Mouse (Mus musculus): ENCODE measurements around the gene Rdh13. TPM values are rescaled to one million over a fixed set of nuclear protein-coding genes. Genes with fewer than 3 reads are reported as not detected.
"Not testable (repeated sequence)": the region's sequence is repeated elsewhere in the genome, so short reads cannot be mapped to it uniquely, and the experiment has no call there.

Rdh13 gene
- polyA plus RNA-seq, 1 experiment from 2014 or later = 43.6 TPM

- WGBS = 96% methylated on average over 10 of the region's 10 CpGs
These were observed 4.9 kb downstream of the Rdh13 start for GRCm38 (mm10) chr7:4440549-4440948.

DNA sequence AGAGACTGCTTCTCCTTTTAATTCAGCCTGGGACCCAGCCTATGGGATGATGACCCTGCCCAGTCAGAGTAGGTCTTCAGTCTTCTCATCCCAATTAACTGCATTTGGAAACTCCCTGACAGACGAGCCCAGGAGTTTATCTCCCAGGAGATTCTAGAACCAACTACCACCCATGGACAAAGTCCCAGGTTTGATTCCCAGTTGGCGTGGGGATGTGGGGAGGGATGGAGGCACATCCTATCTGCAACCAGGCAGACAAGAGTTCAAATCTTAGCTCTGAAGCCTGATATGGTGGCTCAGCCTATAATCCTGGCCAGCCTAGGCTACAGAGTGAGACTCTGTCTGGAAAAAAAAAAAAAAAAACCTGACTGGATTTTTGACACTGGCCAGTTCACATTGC is 7.7 kb downstream of the Rdh13 start:
- WGBS = 90% methylated on average over 2 of the region's 2 CpGs
- Histone ChIP-seq H3K4me2 (ENCODE audit: low read length) (no peak overlapping the region), H3K27me3 (replicated peaks; ENCODE audit: control insufficient read depth, insufficient read depth, low read length) (no peaks in the 10 kb centered on the region), H3K4me1 (replicated peaks; ENCODE audit: control insufficient read depth, insufficient read depth, low read length) (no peaks in the 10 kb centered on the region), H3K27ac (ENCODE audit: low read length) (no peak overlapping the region), H3K4me3 (replicated peaks; ENCODE audit: low read length) (no peak overlapping the region), H3K36me3 (ENCODE audit: control insufficient read depth, insufficient read depth) (peaks cover 32% of the 10 kb centered on the region), H3K9me3 (ENCODE audit: control insufficient read depth, low read length) (no peaks in the 10 kb centered on the region), H3K9ac (replicated peaks; ENCODE audit: low read depth, low read length) (no peak overlapping the region)
- no peak for ATAC-seq

More at GRCm38 (mm10) chr7:4440549-4440948, 4.9 kb downstream of the Rdh13 start:
- ATAC-seq = no peak
- Histone ChIP-seq H3K4me1 (replicated peaks; ENCODE audit: control insufficient read depth, insufficient read depth, low read length) (peaks cover 8% of the 10 kb centered on the region), H3K9me3 (ENCODE audit: control insufficient read depth, low read length) (no peaks in the 10 kb centered on the region), H3K27ac (ENCODE audit: low read length) (no peak overlapping the region), H3K36me3 (ENCODE audit: control insufficient read depth, insufficient read depth) (peaks cover 22% of the 10 kb centered on the region), H3K4me3 (replicated peaks; ENCODE audit: low read length) (no peak overlapping the region), H3K4me2 (ENCODE audit: low read length) (no peak overlapping the region), H3K9ac (replicated peaks; ENCODE audit: low read depth, low read length) (no peak overlapping the region), H3K27me3 (replicated peaks; ENCODE audit: control insufficient read depth, insufficient read depth, low read length) (no peaks in the 10 kb centered on the region)

GRCm38 (mm10) chr7:4432026-4432425 is 13.4 kb downstream of the Rdh13 start:
- Histone ChIP-seq H3K4me2 (ENCODE audit: low read length) (no peak overlapping the region), H3K9me3 (ENCODE audit: control insufficient read depth, low read length) (no peaks in the 10 kb centered on the region), H3K4me1 (replicated peaks; ENCODE audit: control insufficient read depth, insufficient read depth, low read length) (no peaks in the 10 kb centered on the region), H3K27ac (ENCODE audit: low read length) (no peak overlapping the region), H3K9ac (replicated peaks; ENCODE audit: low read depth, low read length) (no peak overlapping the region), H3K4me3 (replicated peaks; ENCODE audit: low read length) (no peak overlapping the region), H3K27me3 (replicated peaks; ENCODE audit: control insufficient read depth, insufficient read depth, low read length) (no peaks in the 10 kb centered on the region), H3K36me3 (ENCODE audit: control insufficient read depth, insufficient read depth) (peaks cover 30% of the 10 kb centered on the region)
- no peak for ATAC-seq
- WGBS = 93% methylated on average over 8 of the region's 8 CpGs

DNA sequence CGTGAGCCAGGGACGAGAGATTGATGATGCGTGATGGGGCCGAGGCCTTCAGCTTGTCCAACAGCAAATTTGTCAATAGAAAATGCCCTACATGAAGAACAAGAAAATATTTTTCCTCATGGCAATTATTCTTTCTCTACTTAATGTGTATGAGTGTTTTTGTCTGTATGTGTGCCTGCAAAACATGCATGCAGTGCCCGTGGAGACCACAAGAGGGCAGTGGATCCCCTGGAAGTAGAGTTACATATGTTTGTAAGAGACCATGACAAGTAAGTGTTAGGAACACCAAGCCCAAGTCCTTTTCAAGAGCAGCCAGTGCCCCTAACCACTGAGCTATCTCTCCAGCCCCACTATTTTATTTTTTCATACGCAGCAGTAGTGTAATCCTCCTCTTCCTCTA is 13.9 kb downstream of the Rdh13 start:
- Histone ChIP-seq H3K4me2 (ENCODE audit: low read length) (no peak overlapping the region), H3K4me1 (replicated peaks; ENCODE audit: control insufficient read depth, insufficient read depth, low read length) (no peaks in the 10 kb centered on the region), H3K36me3 (ENCODE audit: control insufficient read depth, insufficient read depth) (peaks cover 25% of the 10 kb centered on the region), H3K27ac (ENCODE audit: low read length) (no peak overlapping the region), H3K27me3 (replicated peaks; ENCODE audit: control insufficient read depth, insufficient read depth, low read length) (no peaks in the 10 kb centered on the region), H3K9me3 (ENCODE audit: control insufficient read depth, low read length) (no peaks in the 10 kb centered on the region), H3K4me3 (replicated peaks; ENCODE audit: low read length) (no peak overlapping the region), H3K9ac (replicated peaks; ENCODE audit: low read depth, low read length) (no peak overlapping the region)
- ATAC-seq = no peak
- WGBS = 81% methylated on average over 6 of the region's 6 CpGs

DNA sequence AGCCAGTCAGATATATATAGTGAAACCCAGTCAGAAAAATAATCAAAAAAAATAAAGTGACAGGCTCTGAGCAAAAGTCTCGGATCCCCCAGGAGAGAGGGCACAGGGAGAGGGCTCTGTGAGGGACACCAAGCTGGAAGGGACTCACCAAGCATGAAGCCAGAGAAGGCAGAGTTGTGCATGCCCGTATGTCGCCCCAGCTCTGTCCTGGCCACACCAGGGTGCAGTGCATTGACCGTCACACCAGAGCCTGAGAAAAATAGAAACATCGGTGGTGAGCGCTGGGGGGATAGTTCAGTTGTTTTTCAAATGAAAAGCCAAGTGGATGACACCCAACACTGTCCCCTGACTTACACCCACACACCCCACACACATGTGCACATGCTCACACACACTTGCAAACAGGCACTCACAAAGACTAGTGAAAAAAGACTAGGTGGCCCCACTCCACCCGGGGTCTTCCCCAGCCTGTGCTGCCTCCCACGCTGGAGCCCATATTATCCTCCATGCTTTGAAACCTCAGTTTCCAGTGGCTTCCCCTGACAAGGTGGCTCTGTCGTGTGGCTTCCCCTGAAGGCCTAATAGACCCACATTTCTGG is 15.1 kb downstream of the Rdh13 start:
- Histone ChIP-seq H3K9me3 (ENCODE audit: control insufficient read depth, low read length) (no peaks in the 10 kb centered on the region), H3K4me3 (replicated peaks; ENCODE audit: low read length) (no peak overlapping the region), H3K4me2 (ENCODE audit: low read length) (no peak overlapping the region), H3K27ac (ENCODE audit: low read length) (no peak overlapping the region), H3K36me3 (ENCODE audit: control insufficient read depth, insufficient read depth) (peaks cover 35% of the 10 kb centered on the region), H3K27me3 (replicated peaks; ENCODE audit: control insufficient read depth, insufficient read depth, low read length) (no peaks in the 10 kb centered on the region), H3K9ac (replicated peaks; ENCODE audit: low read depth, low read length) (no peak overlapping the region), H3K4me1 (replicated peaks; ENCODE audit: control insufficient read depth, insufficient read depth, low read length) (no peaks in the 10 kb centered on the region)
- 95% methylated on average over 9 of the region's 9 CpGs for WGBS
- no peak for ATAC-seq

DNA sequence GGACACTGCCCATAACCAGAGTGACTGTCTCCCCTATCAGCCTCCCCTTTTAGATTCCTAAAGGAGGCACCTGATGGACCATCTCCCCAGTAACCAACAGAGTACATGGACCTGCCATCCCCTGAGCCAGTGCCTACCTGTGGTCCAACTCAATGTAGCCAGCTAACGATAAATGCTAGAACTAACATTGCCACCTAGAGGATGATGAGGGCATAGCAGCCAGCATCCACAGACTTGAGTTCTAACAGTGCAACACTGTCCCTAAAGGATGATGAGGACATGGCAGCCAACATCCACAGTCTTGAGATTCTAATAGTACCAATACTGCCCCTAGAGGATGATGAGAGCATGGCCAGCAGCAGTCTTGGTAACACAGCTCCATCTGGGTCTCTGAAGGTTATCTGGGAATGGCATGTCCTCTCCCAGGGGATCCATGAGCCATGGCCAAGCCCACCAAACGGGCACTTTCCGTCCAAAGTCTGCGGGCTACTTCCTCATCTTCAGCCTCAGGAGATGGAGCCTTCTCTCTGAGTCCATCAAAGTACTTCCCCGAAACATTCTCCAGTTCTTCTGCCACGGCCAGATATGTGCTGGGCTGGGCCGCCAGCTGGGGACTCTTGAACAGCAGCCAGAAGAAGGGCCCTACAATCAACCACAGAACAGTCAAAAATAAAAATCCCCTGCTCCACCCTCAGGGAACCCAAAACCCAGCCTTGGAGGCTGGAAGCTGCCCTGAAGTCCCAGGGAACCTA is 18.1 kb downstream of the Rdh13 start:
- WGBS = 77% methylated on average over 7 of the region's 7 CpGs

GRCm38 (mm10) chr7:4420230-4420629 is 25.2 kb downstream of the Rdh13 start:
- 71% methylated on average over 4 of the region's 4 CpGs for WGBS
- H3K9ac ChIP-seq (replicated peaks; ENCODE audit: low read depth, low read length) = no peak overlapping the region
- H3K36me3 ChIP-seq (ENCODE audit: control insufficient read depth, insufficient read depth) = peaks cover 9% of the 10 kb centered on the region
- no peak overlapping the region for H3K27ac ChIP-seq (ENCODE audit: low read length)
- H3K27me3 ChIP-seq (replicated peaks; ENCODE audit: control insufficient read depth, insufficient read depth, low read length) = no peaks in the 10 kb centered on the region
- no peak for ATAC-seq
- no peaks in the 10 kb centered on the region for H3K9me3 ChIP-seq (ENCODE audit: control insufficient read depth, low read length)
- no peak overlapping the region for H3K4me2 ChIP-seq (ENCODE audit: low read length)
- no peak overlapping the region for H3K4me3 ChIP-seq (replicated peaks; ENCODE audit: low read length)
- H3K4me1 ChIP-seq (replicated peaks; ENCODE audit: control insufficient read depth, insufficient read depth, low read length) = no peaks in the 10 kb centered on the region

More for the DNA sequence above, 18.1 kb downstream of the Rdh13 start:
- Histone ChIP-seq H3K36me3 (ENCODE audit: control insufficient read depth, insufficient read depth) (peaks cover 30% of the 10 kb centered on the region), H3K9ac (replicated peaks; ENCODE audit: low read depth, low read length) (no peak overlapping the region), H3K9me3 (ENCODE audit: control insufficient read depth, low read length) (no peaks in the 10 kb centered on the region), H3K4me2 (ENCODE audit: low read length) (no peak overlapping the region), H3K4me3 (replicated peaks; ENCODE audit: low read length) (no peak overlapping the region), H3K27me3 (replicated peaks; ENCODE audit: control insufficient read depth, insufficient read depth, low read length) (no peaks in the 10 kb centered on the region), H3K4me1 (replicated peaks; ENCODE audit: control insufficient read depth, insufficient read depth, low read length) (no peaks in the 10 kb centered on the region), H3K27ac (ENCODE audit: low read length) (no peak overlapping the region)
- ATAC-seq = peak; percentile 94

DNA sequence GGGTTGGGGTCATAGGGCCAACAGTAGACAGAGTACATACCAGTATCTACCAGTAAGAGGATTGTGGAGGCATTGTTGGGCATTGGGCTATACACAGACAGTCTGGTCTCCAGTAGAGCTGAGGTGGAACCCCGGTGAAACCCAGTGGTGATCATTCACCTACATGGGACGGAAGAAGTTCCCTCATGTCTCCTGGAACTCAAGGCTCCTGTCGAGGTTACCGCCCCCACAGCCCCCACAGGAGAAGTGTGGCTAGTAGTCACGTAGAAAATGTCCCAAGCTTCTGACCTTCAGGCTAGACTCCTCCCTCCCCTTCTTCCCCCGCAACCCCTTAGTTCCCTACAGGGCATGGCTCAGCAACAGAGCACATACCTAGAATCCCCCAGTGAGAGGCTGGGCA is 25.8 kb downstream of the Rdh13 start:
- H3K4me1 ChIP-seq (replicated peaks; ENCODE audit: control insufficient read depth, insufficient read depth, low read length) = no peaks in the 10 kb centered on the region
- no peak overlapping the region for H3K4me3 ChIP-seq (replicated peaks; ENCODE audit: low read length)
- H3K9me3 ChIP-seq (ENCODE audit: control insufficient read depth, low read length) = no peaks in the 10 kb centered on the region
- no peak overlapping the region for H3K9ac ChIP-seq (replicated peaks; ENCODE audit: low read depth, low read length)
- 91% methylated on average over 6 of the region's 6 CpGs for WGBS
- no peak overlapping the region for H3K27ac ChIP-seq (ENCODE audit: low read length)
- no peak for ATAC-seq
- no peak overlapping the region for H3K4me2 ChIP-seq (ENCODE audit: low read length)
- H3K36me3 ChIP-seq (ENCODE audit: control insufficient read depth, insufficient read depth) = peaks cover 5% of the 10 kb centered on the region
- H3K27me3 ChIP-seq (replicated peaks; ENCODE audit: control insufficient read depth, insufficient read depth, low read length) = no peaks in the 10 kb centered on the region

GRCm38 (mm10) chr7:4412406-4412805 is 33.0 kb downstream of the Rdh13 start:
- not testable (repeated sequence) for H3K4me2 ChIP-seq (ENCODE audit: low read length); H3K36me3 ChIP-seq (ENCODE audit: control insufficient read depth, insufficient read depth); H3K9me3 ChIP-seq (ENCODE audit: control insufficient read depth, low read length); H3K4me1 ChIP-seq (replicated peaks; ENCODE audit: control insufficient read depth, insufficient read depth, low read length); ATAC-seq; H3K9ac ChIP-seq (replicated peaks; ENCODE audit: low read depth, low read length); H3K4me3 ChIP-seq (replicated peaks; ENCODE audit: low read length); H3K27me3 ChIP-seq (replicated peaks; ENCODE audit: control insufficient read depth, insufficient read depth, low read length); H3K27ac ChIP-seq (ENCODE audit: low read length)
- 96% methylated on average over 15 of the region's 15 CpGs for WGBS
